Mouse (Mus musculus): ENCODE results near the gene Npas3. TPM values are rescaled to one million over a fixed set of nuclear protein-coding genes. Genes with fewer than 3 reads are reported as not detected.

Npas3 gene
- polyA plus RNA-seq, 1 experiment = 0.04 TPM

DNA sequence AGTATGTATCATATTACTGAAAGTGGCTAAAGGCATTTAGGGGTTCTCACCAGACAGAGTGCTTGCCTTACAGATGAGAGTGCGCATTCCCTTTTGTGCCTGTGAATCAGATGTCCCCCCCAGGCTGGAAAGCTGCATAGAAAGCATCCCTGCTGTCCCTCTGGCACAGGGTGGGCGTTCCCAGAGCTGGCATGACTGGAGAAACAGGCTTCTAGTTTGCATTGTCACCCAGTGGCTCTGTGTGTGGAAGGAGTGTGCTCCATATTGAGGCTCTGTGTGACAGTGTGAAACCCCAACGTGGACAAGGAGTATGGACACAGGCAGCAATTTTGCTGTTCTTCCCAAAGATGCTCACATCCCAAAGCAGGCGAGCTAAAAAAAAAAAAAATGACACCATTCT lies 515.7 kb downstream of the Npas3 start:
- no peaks in the 10 kb centered on the region for H3K27me3 ChIP-seq (ENCODE audit: control insufficient read depth, insufficient read depth, low read length)
- H3K36me3 ChIP-seq (ENCODE audit: control insufficient read depth, insufficient read depth, low read length) = no peaks in the 10 kb centered on the region
- no peak for DNase-seq
- H3K4me3 ChIP-seq (ENCODE audit: control insufficient read depth, insufficient read depth, low read length) = no peak overlapping the region
- H3K4me1 ChIP-seq (replicated peaks; ENCODE audit: control insufficient read depth, insufficient read depth, low read length) = no peaks in the 10 kb centered on the region
- no peak overlapping the region for H3K27ac ChIP-seq (ENCODE audit: control insufficient read depth, insufficient read depth, low read length)
- TF ChIP-seq CTCF (IDR thresholded peaks at IDR 0.05; ENCODE audit: borderline replicate concordance, control insufficient read depth, extremely low read depth, insufficient read depth, low read length, poor library complexity) = no peak
- no peak for TF ChIP-seq POLR2A (IDR thresholded peaks at IDR 0.05; ENCODE audit: control insufficient read depth, extremely low read depth, insufficient read depth, low read length, poor library complexity)
- 72% methylated on average over 4 of the region's 4 CpGs for WGBS

- TF ChIP-seq POLR2A (IDR thresholded peaks at IDR 0.05; ENCODE audit: control insufficient read depth, extremely low read depth, insufficient read depth, low read length, poor library complexity) (no peak), CTCF (IDR thresholded peaks at IDR 0.05; ENCODE audit: borderline replicate concordance, control insufficient read depth, extremely low read depth, insufficient read depth, low read length, poor library complexity) (no peak)
- Histone ChIP-seq H3K27me3 (ENCODE audit: control insufficient read depth, insufficient read depth, low read length) (no peaks in the 10 kb centered on the region), H3K36me3 (ENCODE audit: control insufficient read depth, insufficient read depth, low read length) (no peaks in the 10 kb centered on the region), H3K27ac (ENCODE audit: control insufficient read depth, insufficient read depth, low read length) (no peak overlapping the region), H3K4me3 (ENCODE audit: control insufficient read depth, insufficient read depth, low read length) (no peak overlapping the region), H3K4me1 (replicated peaks; ENCODE audit: control insufficient read depth, insufficient read depth, low read length) (no peaks in the 10 kb centered on the region)
- no peak for DNase-seq
- WGBS = 85% methylated on average over 11 of the region's 11 CpGs
These were observed 519.9 kb downstream of the Npas3 start for GRCm38 (mm10) chr12:53768392-53768791.

GRCm38 (mm10) chr12:53771394-53771936 lies 523.0 kb downstream of the Npas3 start:
- no peak for TF ChIP-seq CTCF (IDR thresholded peaks at IDR 0.05; ENCODE audit: borderline replicate concordance, control insufficient read depth, extremely low read depth, insufficient read depth, low read length, poor library complexity)
- no peak for TF ChIP-seq POLR2A (IDR thresholded peaks at IDR 0.05; ENCODE audit: control insufficient read depth, extremely low read depth, insufficient read depth, low read length, poor library complexity)
- H3K4me3 ChIP-seq (ENCODE audit: control insufficient read depth, insufficient read depth, low read length) = no peak overlapping the region
- no peaks in the 10 kb centered on the region for H3K27me3 ChIP-seq (ENCODE audit: control insufficient read depth, insufficient read depth, low read length)
- H3K27ac ChIP-seq (ENCODE audit: control insufficient read depth, insufficient read depth, low read length) = no peak overlapping the region
- no peak for DNase-seq
- H3K36me3 ChIP-seq (ENCODE audit: control insufficient read depth, insufficient read depth, low read length) = no peaks in the 10 kb centered on the region
- H3K4me1 ChIP-seq (replicated peaks; ENCODE audit: control insufficient read depth, insufficient read depth, low read length) = no peaks in the 10 kb centered on the region
- WGBS = 89% methylated on average over 14 of the region's 14 CpGs

DNA sequence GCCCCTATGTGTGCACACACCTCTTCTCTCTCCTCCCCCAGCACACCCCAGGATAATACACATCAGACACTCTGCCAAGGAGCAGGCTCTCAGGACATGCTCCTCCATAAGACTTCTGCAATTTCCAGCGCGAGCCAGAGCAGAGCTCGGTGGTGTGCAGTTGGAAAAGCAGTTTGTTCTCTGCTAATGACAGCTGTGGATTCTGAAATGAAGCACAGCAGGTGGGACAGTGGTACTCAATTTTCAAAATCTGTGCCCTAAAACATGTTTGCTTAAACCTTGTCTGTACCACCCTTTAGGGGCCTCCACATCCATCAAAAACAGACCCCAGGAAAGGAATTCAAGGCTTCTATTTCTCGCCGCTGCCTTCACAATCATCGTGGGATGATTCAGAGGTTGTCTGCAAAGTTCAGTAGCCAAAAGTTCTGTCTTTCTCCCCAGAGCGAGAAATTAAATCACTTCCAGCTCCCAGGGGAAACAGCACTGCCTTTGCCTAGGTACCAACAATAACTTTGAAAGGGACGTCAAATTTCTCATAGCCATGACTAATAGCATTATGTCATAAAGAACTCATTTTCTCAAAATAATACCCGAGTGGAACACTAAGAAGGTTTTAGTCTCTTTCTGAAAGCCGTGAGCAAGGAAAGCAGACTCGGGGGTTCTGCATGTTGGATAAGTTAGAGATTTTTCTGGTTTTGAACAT lies 533.5 kb downstream of the Npas3 start:
- H3K27ac ChIP-seq (ENCODE audit: control insufficient read depth, insufficient read depth, low read length) = no peak overlapping the region
- H3K27me3 ChIP-seq (ENCODE audit: control insufficient read depth, insufficient read depth, low read length) = no peaks in the 10 kb centered on the region
- no peak for DNase-seq
- TF ChIP-seq CTCF (IDR thresholded peaks at IDR 0.05; ENCODE audit: borderline replicate concordance, control insufficient read depth, extremely low read depth, insufficient read depth, low read length, poor library complexity) = no peak
- TF ChIP-seq POLR2A (IDR thresholded peaks at IDR 0.05; ENCODE audit: control insufficient read depth, extremely low read depth, insufficient read depth, low read length, poor library complexity) = no peak
- H3K36me3 ChIP-seq (ENCODE audit: control insufficient read depth, insufficient read depth, low read length) = no peaks in the 10 kb centered on the region
- no peak overlapping the region for H3K4me3 ChIP-seq (ENCODE audit: control insufficient read depth, insufficient read depth, low read length)
- WGBS = 87% methylated on average over 11 of the region's 11 CpGs
- H3K4me1 ChIP-seq (replicated peaks; ENCODE audit: control insufficient read depth, insufficient read depth, low read length) = no peaks in the 10 kb centered on the region

DNA sequence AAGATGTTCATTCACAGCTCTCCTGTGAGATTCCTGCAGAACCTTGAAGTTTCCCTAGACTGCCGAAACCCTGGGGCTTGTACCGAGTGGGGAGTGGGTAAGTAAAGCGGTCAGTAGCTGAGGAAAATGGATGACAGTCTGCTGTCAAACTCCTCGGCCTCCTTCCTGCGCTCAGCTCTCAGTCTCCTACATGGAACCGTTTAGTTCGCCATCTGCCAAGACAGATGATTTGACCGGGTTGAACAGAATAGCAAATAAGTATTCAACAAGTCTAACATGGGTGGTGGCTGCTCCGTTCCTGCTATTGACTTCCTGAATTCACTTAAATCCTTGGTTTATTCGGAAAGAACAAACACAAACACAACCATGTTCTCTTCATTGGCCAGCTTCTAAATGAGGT lies 541.0 kb downstream of the Npas3 start:
- no peaks in the 10 kb centered on the region for H3K36me3 ChIP-seq (ENCODE audit: control insufficient read depth, insufficient read depth, low read length)
- TF ChIP-seq CTCF (IDR thresholded peaks at IDR 0.05; ENCODE audit: borderline replicate concordance, control insufficient read depth, extremely low read depth, insufficient read depth, low read length, poor library complexity) (no peak), POLR2A (IDR thresholded peaks at IDR 0.05; ENCODE audit: control insufficient read depth, extremely low read depth, insufficient read depth, low read length, poor library complexity) (no peak)
- no peak overlapping the region for H3K4me3 ChIP-seq (ENCODE audit: control insufficient read depth, insufficient read depth, low read length)
- 92% methylated on average over 10 of the region's 10 CpGs for WGBS
- H3K4me1 ChIP-seq (replicated peaks; ENCODE audit: control insufficient read depth, insufficient read depth, low read length) = no peaks in the 10 kb centered on the region
- no peak for DNase-seq
- no peaks in the 10 kb centered on the region for H3K27me3 ChIP-seq (ENCODE audit: control insufficient read depth, insufficient read depth, low read length)
- H3K27ac ChIP-seq (ENCODE audit: control insufficient read depth, insufficient read depth, low read length) = no peak overlapping the region

DNA sequence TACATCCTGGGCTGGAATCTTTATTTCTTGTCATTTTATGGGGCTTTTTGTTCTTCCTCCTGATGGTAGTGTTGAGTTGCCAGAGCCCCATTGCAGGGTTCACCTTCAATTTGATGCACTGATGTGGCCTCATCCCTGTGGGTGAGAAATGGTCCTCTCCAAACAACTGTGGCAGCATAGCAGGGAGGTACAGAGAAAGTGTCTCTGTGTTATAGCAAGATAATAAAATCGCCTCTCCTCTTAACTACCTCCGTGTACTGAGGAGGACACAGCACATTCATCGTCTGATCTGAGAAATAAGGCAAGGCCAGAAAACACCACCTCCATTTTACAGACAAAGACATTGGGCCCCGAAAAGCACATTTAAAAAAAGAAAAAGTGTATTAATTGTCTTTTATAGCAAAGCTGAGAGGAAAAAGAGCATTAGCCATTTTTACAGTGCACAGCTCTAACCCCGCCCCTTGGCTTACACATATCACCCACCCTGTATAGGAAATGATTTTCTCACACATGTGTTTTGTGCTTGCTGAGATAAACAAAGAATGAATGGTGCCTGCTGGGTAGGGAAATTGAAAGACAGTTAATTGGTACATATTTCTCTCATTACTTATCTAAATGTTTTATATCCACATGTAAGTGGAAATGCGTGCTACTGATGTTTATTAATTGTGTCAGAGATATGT lies 546.4 kb downstream of the Npas3 start:
- H3K27me3 ChIP-seq (ENCODE audit: control insufficient read depth, insufficient read depth, low read length) = no peaks in the 10 kb centered on the region
- TF ChIP-seq CTCF (IDR thresholded peaks at IDR 0.05; ENCODE audit: borderline replicate concordance, control insufficient read depth, extremely low read depth, insufficient read depth, low read length, poor library complexity) (no peak), POLR2A (IDR thresholded peaks at IDR 0.05; ENCODE audit: control insufficient read depth, extremely low read depth, insufficient read depth, low read length, poor library complexity) (no peak)
- 94% methylated on average over 6 of the region's 6 CpGs for WGBS
- H3K36me3 ChIP-seq (ENCODE audit: control insufficient read depth, insufficient read depth, low read length) = no peaks in the 10 kb centered on the region
- no peaks in the 10 kb centered on the region for H3K4me1 ChIP-seq (replicated peaks; ENCODE audit: control insufficient read depth, insufficient read depth, low read length)
- no peak for DNase-seq
- no peak overlapping the region for H3K4me3 ChIP-seq (ENCODE audit: control insufficient read depth, insufficient read depth, low read length)
- no peak overlapping the region for H3K27ac ChIP-seq (ENCODE audit: control insufficient read depth, insufficient read depth, low read length)
